Mouse (Mus musculus) heart, embryonic 10.5 days (tissue): ENCODE results near the gene Myom1. TPM values are rescaled to one million over a fixed set of nuclear protein-coding genes. Genes with fewer than 3 reads are reported as not detected.

Experiments
- DNase-seq: peaks from one replicate; pipeline ENCODE4 v3.0.0-alpha.2; 2017; ENCODE audit warnings: low spot score
- H3K27ac ChIP-seq: fragments of 300-500 bp; sonication (generic); 2 replicates; pipeline ENCODE4 v1.5.1; 2016; ENCODE audit warnings: mild to moderate bottlenecking
- H3K27me3 ChIP-seq: fragments of 300-500 bp; sonication (generic); 2 replicates; pipeline ENCODE4 v1.6.1; 2016; ENCODE audit warnings: mild to moderate bottlenecking; ENCODE audit not compliant: poor library complexity, insufficient read depth, severe bottlenecking
- H3K36me3 ChIP-seq: fragments of 300-500 bp; sonication (generic); 2 replicates; pipeline ENCODE4 v1.6.1; 2016; ENCODE audit warnings: mild to moderate bottlenecking, moderate library complexity
- H3K4me1 ChIP-seq: fragments of 300-500 bp; sonication (generic); 2 replicates; pipeline ENCODE4 v1.6.1; 2016; ENCODE audit warnings: mild to moderate bottlenecking
- H3K4me3 ChIP-seq: fragments of 300-500 bp; sonication (generic); 2 replicates; pipeline ENCODE4 v1.5.1; 2016; ENCODE audit warnings: mild to moderate bottlenecking, moderate library complexity
- H3K9me3 ChIP-seq: fragments of 300-500 bp; sonication (generic); 2 replicates; pipeline ENCODE4 v1.6.1; 2016; ENCODE audit warnings: mild to moderate bottlenecking, moderate library complexity
- WGBS: fragments of 180-500 bp; shearing (Covaris S2); methylation state at CpG from one replicate; pipeline ENCODE4 v1.1.7; 2016; 5-methylcytosine and 5-hydroxymethylcytosine counted together
- polyA plus RNA-seq: library from polyadenylated mRNA; unstranded; fragments of >200 nt; fragmentation: Nextera tagmentation; extraction: Ambion mirVana; gene quantifications from 2 replicates; pipeline ENCODE4 v1.2.1, GENCODE M21; 2016

The Myom1 gene
- polyA plus RNA-seq, 1 experiment from 2014 or later: 109 TPM

- Histone ChIP-seq H3K9me3 (no peaks in the 10 kb centered on the region), H3K36me3 (peaks cover 30% of the 10 kb centered on the region), H3K27me3 (no peaks in the 10 kb centered on the region), H3K4me3 (no peak overlapping the region), H3K4me1 (peaks cover 23% of the 10 kb centered on the region), H3K27ac (no peak overlapping the region)
- WGBS: 76% methylated on average over 9 of the region's 9 CpGs
- no peak for DNase-seq
Observed at GRCm38 (mm10) chr17:71129489-71130261, 127.2 kb downstream of the Myom1 start.

DNA sequence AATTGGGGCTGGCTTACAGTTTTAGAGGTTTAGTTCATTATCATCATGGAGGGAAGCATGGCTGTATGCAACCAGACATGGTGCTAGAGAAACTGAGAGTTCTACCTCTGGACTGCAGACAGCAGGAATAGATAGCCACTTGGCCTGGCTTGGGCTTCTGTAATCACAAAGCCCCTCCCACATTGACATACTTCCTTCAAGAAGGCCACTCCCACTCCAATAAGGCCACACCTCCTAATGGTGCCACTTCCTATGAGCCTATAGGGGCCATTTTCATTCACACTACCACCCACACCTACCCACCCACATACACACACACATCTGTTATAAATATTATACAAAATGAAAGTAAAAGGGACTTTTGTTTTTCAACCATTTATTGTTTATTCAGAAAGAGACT lies 129.8 kb downstream of the Myom1 start:
- Histone ChIP-seq H3K27me3 (no peaks in the 10 kb centered on the region), H3K36me3 (peaks cover 8% of the 10 kb centered on the region; the same call in 1 of the 2 replicates), H3K27ac (no peak overlapping the region), H3K4me1 (peaks cover 31% of the 10 kb centered on the region), H3K9me3 (no peaks in the 10 kb centered on the region), H3K4me3 (no peak overlapping the region)
- DNase-seq: no peak

DNA sequence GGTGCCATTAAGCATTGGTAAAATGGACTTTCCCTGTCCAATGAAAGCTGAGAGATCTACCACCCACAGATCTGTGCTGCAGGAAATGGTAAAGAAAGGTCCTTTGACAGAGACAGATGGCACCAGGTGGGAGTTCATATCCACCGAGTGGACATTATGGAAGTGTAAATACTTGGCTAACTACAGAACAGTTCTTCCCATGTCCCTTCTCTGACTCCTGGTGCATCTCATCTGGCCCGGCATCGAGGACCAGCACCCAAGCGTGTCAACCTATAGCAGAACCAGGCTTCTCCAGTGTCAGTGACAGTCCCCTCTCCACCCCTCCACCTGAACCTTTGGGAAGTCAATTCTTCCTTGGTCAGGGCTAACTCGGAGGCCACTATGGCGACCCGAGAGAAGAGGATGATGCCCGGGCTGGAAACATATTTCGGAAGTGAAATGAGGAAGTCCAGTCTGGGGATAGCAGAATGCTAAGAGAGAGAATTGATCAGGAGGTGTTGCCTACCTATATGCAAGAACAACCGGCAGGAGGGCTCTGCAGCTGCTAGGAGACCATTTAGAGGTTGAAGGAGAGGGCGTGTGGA lies 130.5 kb downstream of the Myom1 start:
- H3K4me3 ChIP-seq: no peak overlapping the region
- H3K36me3 ChIP-seq: peaks cover 2% of the 10 kb centered on the region; the same call in 1 of the 2 replicates
- no peaks in the 10 kb centered on the region for H3K9me3 ChIP-seq
- peak; percentile 60 for DNase-seq
- no peak overlapping the region for H3K27ac ChIP-seq
- 86% methylated on average over 11 of the region's 11 CpGs for WGBS
- H3K27me3 ChIP-seq: no peaks in the 10 kb centered on the region
- peaks cover 24% of the 10 kb centered on the region for H3K4me1 ChIP-seq

- WGBS: 88% methylated on average over 3 of the region's 3 CpGs
- peaks cover 23% of the 10 kb centered on the region for H3K4me1 ChIP-seq
- no peak overlapping the region for H3K27ac ChIP-seq
- no peak overlapping the region for H3K4me3 ChIP-seq
- peak; percentile 60 for DNase-seq
- H3K36me3 ChIP-seq: no peaks in the 10 kb centered on the region
- H3K27me3 ChIP-seq: no peaks in the 10 kb centered on the region
- no peaks in the 10 kb centered on the region for H3K9me3 ChIP-seq
Observed at GRCm38 (mm10) chr17:71134441-71134955, 132.1 kb downstream of the Myom1 start.

- WGBS: 55% methylated on average over 5 of the region's 5 CpGs
- peaks cover 18% of the 10 kb centered on the region for H3K4me1 ChIP-seq
- H3K27me3 ChIP-seq: no peaks in the 10 kb centered on the region
- no peak overlapping the region for H3K4me3 ChIP-seq
- peak; percentile 48 for DNase-seq
- no peaks in the 10 kb centered on the region for H3K36me3 ChIP-seq
- H3K27ac ChIP-seq: no peak overlapping the region
- H3K9me3 ChIP-seq: no peaks in the 10 kb centered on the region
Observed at GRCm38 (mm10) chr17:71135108-71135507, 132.7 kb downstream of the Myom1 start.

DNA sequence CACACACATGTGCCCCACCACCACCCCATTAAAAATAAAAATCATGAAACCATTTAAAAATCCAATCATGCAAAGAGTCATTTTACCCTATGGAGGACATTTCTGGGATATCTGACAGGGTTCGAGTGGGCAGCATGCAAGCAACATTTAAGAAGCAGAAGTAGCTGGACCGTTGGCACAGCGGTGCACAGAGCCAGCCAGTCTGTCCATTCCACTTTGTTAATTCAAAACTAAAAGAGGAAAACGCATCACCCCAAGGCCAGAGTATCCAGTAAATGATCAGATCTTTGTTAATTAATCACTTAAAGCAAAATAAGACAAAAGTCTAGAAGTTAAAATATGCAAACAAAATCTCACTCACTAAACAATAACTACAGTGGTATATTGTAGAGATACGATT lies 133.4 kb downstream of the Myom1 start:
- H3K27ac ChIP-seq: no peak overlapping the region
- no peaks in the 10 kb centered on the region for H3K36me3 ChIP-seq
- no peak overlapping the region for H3K4me3 ChIP-seq
- H3K27me3 ChIP-seq: no peaks in the 10 kb centered on the region
- 80% methylated on average over 5 of the region's 5 CpGs for WGBS
- no peaks in the 10 kb centered on the region for H3K9me3 ChIP-seq
- no peak for DNase-seq
- peaks cover 15% of the 10 kb centered on the region for H3K4me1 ChIP-seq

GRCm38 (mm10) chr17:71136384-71137333 lies 134.2 kb downstream of the Myom1 start:
- H3K36me3 ChIP-seq: no peaks in the 10 kb centered on the region
- H3K27ac ChIP-seq: no peak overlapping the region
- DNase-seq: no peak
- no peaks in the 10 kb centered on the region for H3K9me3 ChIP-seq
- H3K4me3 ChIP-seq: no peak overlapping the region
- 64% methylated on average over 16 of the region's 16 CpGs for WGBS
- peaks cover 15% of the 10 kb centered on the region for H3K4me1 ChIP-seq
- H3K27me3 ChIP-seq: no peaks in the 10 kb centered on the region

DNA sequence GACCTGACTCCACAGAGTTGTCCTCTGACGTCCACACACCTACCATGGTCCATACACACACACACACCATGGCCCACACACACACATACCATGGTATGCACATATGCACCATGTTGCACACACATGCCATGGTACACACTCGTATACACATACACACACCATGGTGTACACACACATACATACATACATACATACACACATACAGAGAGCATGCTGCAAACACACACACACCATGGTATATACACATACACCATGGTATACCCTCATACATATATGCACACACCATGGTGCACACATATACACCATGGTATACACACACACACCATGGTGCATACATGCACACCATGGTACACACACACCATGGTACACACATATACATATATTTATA lies 134.9 kb downstream of the Myom1 start:
- no peak overlapping the region for H3K27ac ChIP-seq
- DNase-seq: no peak
- 76% methylated on average over 2 of the region's 2 CpGs for WGBS
- no peaks in the 10 kb centered on the region for H3K27me3 ChIP-seq
- H3K4me1 ChIP-seq: peaks cover 15% of the 10 kb centered on the region
- H3K9me3 ChIP-seq: no peaks in the 10 kb centered on the region
- no peak overlapping the region for H3K4me3 ChIP-seq
- no peaks in the 10 kb centered on the region for H3K36me3 ChIP-seq

DNA sequence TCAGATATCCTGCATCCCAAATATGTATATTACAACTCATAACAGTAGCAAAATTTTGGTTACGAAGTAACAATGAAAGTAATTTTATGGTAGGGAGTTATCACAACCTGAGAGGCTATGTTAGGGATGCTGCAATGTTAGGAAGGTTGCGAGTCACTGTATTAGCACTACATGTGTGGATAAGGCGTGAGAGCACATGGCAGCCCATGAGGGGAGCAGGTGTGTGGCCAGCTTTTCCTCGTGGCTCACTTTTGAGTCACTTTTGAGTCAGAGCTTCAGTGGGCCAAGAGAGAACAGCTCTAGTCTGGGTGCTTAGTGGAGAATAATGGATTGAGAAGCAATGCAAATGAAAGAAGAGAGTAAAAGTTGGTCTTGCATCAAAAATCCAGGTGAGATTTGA lies 139.6 kb downstream of the Myom1 start:
- 81% methylated on average over 4 of the region's 4 CpGs for WGBS
- Histone ChIP-seq H3K27me3 (no peaks in the 10 kb centered on the region), H3K4me3 (no peak overlapping the region), H3K36me3 (no peaks in the 10 kb centered on the region), H3K4me1 (peaks cover 2% of the 10 kb centered on the region; the same call in 1 of the 2 replicates), H3K9me3 (no peaks in the 10 kb centered on the region), H3K27ac (no peak overlapping the region)
- DNase-seq: no peak

DNA sequence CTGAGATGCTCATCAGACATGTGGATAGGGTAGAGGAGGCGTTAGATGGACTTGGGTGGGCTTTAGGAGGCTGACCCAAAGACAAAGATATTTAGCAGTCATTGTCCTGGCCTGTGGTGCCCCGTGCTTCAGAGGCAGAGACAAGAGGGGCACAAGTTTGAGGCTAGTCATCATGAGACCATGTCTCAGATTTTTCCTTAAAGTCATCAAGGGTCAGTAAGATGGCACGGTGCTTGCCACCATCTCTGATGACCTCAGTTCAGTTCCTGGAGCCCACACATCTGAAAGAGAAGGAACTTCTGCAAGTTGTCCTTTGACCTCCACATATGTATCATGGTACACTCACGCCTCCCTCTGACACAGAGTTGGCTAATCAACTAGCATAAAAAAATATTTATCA lies 140.7 kb downstream of the Myom1 start:
- Histone ChIP-seq H3K4me3 (no peak overlapping the region), H3K9me3 (no peaks in the 10 kb centered on the region), H3K4me1 (no peaks in the 10 kb centered on the region), H3K27ac (no peak overlapping the region), H3K36me3 (no peaks in the 10 kb centered on the region), H3K27me3 (no peaks in the 10 kb centered on the region)
- DNase-seq: no peak
- WGBS: 79% methylated on average over 4 of the region's 4 CpGs

DNA sequence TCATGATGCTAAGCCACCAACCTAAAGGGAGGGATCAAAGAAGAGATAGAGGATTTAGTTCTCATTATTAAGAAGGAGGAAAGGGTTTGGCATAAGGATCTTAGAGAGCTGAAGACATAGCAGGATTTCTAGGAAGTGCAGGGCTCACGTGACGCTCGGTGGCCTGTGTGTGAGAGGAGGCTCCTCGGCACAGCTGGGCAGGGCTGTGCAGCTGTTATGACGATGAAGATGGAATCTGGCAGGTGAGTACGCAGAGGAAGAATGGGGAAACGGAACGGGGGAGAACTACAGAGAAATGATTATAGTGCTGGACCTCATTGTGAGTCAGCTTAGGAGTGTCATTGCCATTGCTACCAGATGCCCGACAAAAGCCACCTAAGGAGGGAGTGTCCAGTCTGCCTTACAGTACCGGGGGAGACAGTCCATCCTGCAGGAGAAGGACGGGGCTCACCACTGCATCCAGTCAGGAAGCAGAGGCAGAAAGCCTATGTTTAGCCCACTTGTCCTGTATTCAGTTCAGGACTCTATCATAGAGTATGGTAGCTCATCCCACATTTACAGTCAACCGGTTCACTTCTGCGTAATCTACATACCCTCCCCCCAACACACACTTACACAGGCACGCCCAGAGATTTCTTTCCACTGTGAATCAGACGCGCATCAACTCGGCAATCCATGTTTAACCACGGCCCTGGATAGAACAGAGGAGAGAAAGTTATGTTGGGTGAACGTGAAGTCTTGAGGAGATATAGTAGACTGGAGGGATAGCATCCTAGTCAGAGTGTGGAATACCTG lies 142.1 kb downstream of the Myom1 start:
- H3K36me3 ChIP-seq: no peaks in the 10 kb centered on the region
- DNase-seq: no peak
- no peak overlapping the region for H3K27ac ChIP-seq
- no peaks in the 10 kb centered on the region for H3K9me3 ChIP-seq
- no peak overlapping the region for H3K4me3 ChIP-seq
- 86% methylated on average over 19 of the region's 19 CpGs for whole genome bisulfite sequencing
- H3K4me1 ChIP-seq: no peaks in the 10 kb centered on the region
- no peaks in the 10 kb centered on the region for H3K27me3 ChIP-seq

GRCm38 (mm10) chr17:71145248-71145961 lies 143.0 kb downstream of the Myom1 start:
- WGBS: 83% methylated on average over 1 of the region's 1 CpGs
- H3K36me3 ChIP-seq: no peaks in the 10 kb centered on the region
- H3K9me3 ChIP-seq: no peaks in the 10 kb centered on the region
- H3K27me3 ChIP-seq: no peaks in the 10 kb centered on the region
- no peaks in the 10 kb centered on the region for H3K4me1 ChIP-seq
- no peak for DNase-seq
- H3K4me3 ChIP-seq: no peak overlapping the region
- H3K27ac ChIP-seq: no peak overlapping the region
